Mouse (Mus musculus) adrenal gland (tissue): ENCODE measurements at regions not wholly inside any gene's neighbourhood (a gene's known extent, or its start where the extent isn't known, plus 50 kb on each side); places are given as distances from the start of the nearest gene placed in this dataset.

Experiments used
- intact Hi-C: fragments of 180-260 bp; cut with DNase I; formaldehyde crosslinking; loops from one replicate; pipeline ENCODE4 v1.15.1; 2025

- intact Hi-C loops, result no loop called here
Observed at GRCm38 (mm10) chr1:78050231-78050630, 146.7 kb downstream of the Pax3 start.

DNA sequence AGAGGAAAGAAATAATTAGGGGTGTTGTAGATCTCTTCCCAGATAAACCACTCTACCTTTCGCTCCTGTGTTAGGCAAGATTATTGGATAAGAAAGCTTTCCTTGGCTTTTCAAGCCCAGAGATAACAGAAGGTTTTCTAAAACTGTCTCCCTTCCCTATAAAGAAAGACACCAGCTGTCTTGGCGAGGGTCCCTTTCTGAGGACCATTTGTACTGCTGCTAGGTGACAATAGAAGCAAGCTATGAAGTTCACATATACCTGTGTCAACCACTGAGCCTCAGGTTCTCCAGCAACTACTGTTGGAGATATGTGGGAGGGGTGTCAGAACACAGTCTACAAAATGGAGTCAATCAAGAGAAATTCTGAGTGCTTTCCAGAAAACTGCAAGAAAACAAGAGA is 164.6 kb downstream of the Pax3 start:
- intact Hi-C loops, result no loop called here

DNA sequence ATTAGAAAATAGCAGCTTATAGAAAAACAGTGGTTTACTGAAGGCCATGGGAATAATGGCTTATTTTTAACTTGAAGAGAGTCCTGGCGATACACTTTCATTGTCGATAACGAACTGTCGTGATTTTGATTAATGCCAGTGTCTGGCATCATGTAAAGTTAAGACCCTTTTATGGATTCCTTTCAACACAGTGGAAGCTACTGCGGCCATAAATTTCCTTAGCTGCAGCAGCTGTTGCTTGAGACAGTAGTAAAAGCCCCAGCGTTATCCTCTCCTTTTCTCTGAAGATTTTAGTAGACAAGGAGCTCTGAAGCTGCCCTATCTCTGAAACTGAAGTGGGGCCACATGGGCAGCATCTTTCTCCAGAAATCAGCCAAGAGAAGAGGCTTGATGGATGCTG is 175.2 kb downstream of the Pax3 start:
- intact Hi-C loops, result no loop called here

- intact Hi-C loops, result no loop called here
Observed at GRCm38 (mm10) chr1:78021014-78021413, 175.9 kb downstream of the Pax3 start.

- intact Hi-C loops, result no loop called here
Observed at GRCm38 (mm10) chr1:78017949-78018617, 178.9 kb downstream of the Pax3 start.

- intact Hi-C loops, result no loop called here
Observed at GRCm38 (mm10) chr1:78016541-78017267, 180.2 kb downstream of the Pax3 start.

DNA sequence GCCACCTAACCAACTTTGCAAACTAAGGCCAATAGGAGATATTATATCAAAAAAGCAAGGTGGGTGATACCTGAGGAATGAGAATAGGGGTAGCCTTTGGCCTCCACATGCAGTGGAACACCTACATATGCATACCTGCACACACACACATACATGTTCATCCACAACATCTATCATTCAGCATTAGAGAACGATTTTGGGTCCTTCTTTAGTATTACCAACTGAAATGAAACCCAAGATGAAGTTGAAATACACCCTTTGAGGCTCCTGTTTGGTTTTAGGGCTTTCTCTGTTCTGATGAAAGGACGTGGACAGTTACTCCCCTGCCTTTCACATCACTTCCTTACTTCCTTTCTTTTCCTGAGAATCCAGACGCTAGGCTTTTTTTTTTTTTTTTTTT is 180.9 kb downstream of the Pax3 start:
- intact Hi-C loops, result no loop called here

GRCm38 (mm10) chr1:78013396-78013795 is 183.5 kb downstream of the Pax3 start:
- intact Hi-C loops, result no loop called here

- intact Hi-C loops, result no loop called here
Observed at GRCm38 (mm10) chr1:78008811-78009410, 188.0 kb downstream of the Pax3 start.

DNA sequence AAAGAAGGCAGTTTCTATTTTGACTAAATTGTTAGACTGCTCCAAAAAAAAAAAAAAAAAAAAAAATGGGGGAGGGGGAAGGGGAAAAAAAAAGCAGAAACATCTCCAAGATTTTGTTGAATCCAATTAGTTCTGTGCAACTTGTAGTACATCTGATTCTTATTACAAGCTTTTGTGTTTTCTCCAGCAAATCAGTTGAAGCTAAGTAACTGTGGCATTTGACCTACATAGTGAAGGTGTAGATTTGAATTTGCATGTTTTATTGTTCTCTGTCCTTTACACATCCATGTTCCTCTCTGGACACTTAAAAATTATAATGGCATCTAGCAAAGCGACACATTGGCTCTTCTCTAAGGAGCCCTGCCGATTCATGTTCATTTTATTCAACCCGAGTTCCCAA is 192.6 kb downstream of the Pax3 start:
- intact Hi-C loops, result no loop called here

- intact Hi-C loops, result no loop called here
Observed at GRCm38 (mm10) chr1:77998727-77999126, 198.2 kb downstream of the Pax3 start.

DNA sequence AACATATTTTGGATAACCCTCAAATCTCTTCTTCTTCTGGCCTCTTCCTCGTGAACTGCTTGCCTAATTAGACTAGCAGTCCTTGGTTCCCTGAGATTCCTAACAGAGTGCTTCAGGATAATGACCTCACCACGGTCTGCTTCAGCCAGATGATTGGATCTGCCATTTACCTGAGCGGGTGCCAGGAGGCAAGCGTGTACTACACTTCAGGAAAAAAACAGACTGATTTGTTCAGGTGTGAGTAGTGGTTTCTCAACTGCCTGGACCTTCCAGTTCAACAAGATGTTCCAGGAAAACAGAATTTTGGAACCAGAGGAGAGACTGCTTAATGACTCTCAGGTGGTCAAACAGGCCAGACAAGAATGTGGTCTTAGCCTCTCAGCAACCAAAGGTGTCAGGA is 215.4 kb downstream of the Pax3 start:
- intact Hi-C loops, result no loop called here

GRCm38 (mm10) chr1:77978696-77979095 is 218.2 kb downstream of the Pax3 start:
- intact Hi-C loops, result loop anchor here (5.0 kb wide), 1 partner anchor 439 kb away; no protein-coding TSS in a partner anchor

- intact Hi-C loops, result loop anchor here (5.0 kb wide), 1 partner anchor 441 kb away; no protein-coding TSS in a partner anchor
Observed at GRCm38 (mm10) chr1:77975941-77976340, 221.0 kb downstream of the Pax3 start.

- intact Hi-C loops, result loop anchor here (2.0 kb wide), 1 partner anchor 30 kb away; no protein-coding TSS in a partner anchor
Observed at GRCm38 (mm10) chr1:77972301-77972717, 224.6 kb downstream of the Pax3 start.

- intact Hi-C loops, result no loop called here
Observed at GRCm38 (mm10) chr1:77964656-77965335, 232.1 kb downstream of the Pax3 start.

DNA sequence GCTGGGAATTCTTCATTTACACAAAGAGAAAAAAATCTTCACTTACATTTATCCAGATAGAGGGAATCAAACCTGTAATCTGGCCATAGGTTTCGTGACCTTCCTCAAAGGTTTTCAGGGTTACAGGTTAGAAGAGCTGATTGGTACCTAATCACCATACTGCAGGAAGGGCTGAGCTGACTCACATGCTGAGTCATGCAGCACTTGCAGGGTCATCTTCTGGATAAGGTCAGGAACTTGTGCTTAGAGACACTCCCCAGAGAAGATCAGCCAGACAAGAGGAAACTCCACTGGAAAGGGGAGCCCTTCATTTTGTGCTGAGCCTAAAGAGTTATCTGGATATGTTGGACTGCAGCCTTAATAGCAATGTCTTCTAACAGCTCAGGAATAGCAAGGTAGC is 237.6 kb downstream of the Pax3 start:
- intact Hi-C loops, result no loop called here

- intact Hi-C loops, result no loop called here
Observed at GRCm38 (mm10) chr1:77957156-77957767, 239.7 kb downstream of the Pax3 start.

GRCm38 (mm10) chr1:77947894-77948293 is 249.0 kb downstream of the Pax3 start:
- intact Hi-C loops, result no loop called here

- intact Hi-C loops, result no loop called here
Observed at GRCm38 (mm10) chr1:77944327-77944645, 252.6 kb downstream of the Pax3 start.

DNA sequence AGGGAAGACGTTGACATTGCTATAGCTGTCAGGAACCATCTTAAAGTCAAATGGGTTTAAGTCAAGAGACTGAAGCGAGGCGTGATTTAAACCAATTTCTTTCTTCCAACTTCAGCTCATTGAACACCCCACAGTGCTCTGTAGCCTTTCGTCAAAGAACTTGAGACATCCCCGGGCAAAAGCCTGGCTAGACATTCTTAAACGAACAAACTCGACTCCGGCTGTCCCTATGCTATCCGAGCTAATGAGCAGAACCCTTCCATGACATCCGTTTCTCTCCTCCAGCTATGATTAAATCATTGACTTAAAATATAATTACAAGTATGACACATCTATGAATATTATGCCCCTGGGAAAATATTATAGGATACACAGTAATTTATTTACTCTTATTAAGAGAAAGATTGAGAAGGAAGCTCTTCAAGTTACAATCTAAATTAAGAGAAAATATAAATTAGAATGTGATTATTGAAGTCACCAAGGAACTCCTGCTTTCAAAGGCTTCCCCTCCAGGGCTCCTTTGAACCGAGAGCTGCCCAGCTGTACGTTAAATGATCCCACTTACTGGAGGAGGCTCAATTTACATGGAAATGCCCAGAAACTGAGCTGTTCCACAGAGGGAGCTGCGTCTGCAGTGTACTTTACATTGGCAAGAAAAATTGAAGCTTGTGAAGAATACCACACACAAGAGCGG is 253.2 kb downstream of the Pax3 start:
- intact Hi-C loops, result loop anchor here (2.0 kb wide), 1 partner anchor 29 kb away; no protein-coding TSS in a partner anchor
